Mouse (Mus musculus): ENCODE data around the gene Gm20458. TPM values are rescaled to one million over a fixed set of nuclear protein-coding genes. Genes with fewer than 3 reads are reported as not detected.

Gm20458 gene
- polyA plus RNA-seq, 1 experiment = not detected

DNA sequence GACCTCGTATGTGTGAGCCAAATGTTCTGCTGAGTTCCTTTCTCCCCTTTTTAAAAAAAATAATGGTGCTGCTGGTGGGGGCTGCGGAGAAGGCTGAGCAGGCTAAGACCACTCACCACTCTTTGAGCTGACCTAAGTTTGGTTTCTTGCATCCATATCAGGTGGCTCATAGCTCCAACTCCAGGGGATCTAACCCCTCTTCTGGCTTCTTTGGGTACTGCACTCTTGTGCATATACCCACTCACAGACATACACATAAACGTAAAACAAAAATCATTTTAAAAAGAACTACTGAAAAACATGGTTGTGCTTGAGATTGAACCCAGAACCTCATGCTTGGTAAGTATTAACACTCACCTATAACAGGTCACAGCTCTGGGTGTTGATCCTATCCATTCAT lies 44.2 kb downstream of the Gm20458 start:
- no peak overlapping the region for H3K27ac ChIP-seq (ENCODE audit: control insufficient read depth, insufficient read depth, low read depth, low read length, poor library complexity)
- WGBS = 90% methylated on average over 3 of the region's 3 CpGs
- no peak overlapping the region for H3K4me3 ChIP-seq (replicated peaks; ENCODE audit: control insufficient read depth, low read depth, low read length)
- no peaks in the 10 kb centered on the region for H3K4me1 ChIP-seq (ENCODE audit: control insufficient read depth, insufficient read depth, low read length)
- TF ChIP-seq POLR2A (IDR thresholded peaks at IDR 0.05; ENCODE audit: borderline replicate concordance, control insufficient read depth, low read depth, low read length) (no peak), CTCF (IDR thresholded peaks at IDR 0.05; ENCODE audit: control insufficient read depth, insufficient read depth, low read length) (no peak)

DNA sequence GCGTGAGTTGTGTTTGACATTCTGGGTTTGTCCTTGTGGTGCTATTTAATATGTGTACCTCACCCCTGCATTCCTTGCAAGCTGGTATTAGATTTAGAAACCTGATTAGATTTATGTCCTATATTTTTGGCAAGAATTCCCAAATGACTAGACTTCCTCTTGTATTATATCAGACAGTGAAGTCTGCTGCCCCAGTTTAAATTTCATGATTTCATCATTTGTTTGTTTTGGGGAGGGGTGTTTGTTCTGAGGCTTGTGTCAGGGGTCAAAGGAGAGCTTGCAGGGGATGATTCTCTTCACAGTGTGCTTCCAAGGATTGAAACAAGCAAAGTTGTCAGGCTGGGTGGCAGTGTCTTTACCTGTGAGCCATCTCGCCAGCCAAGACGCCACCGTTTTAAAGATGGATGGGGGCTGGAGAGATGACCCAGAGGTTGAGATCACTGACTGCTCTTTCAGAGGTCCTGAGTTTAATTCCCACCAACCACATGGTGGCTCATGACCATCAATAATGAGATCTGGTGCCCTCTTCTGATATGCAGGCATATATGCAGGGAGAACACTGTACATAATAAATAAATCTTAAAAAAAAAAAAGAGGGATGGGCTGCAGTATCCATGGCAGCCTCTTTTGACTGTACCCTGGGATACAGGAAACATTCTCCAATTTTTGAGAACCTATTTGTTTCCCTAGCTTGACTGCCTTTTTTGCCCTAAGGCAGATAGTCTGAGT lies 45.0 kb downstream of the Gm20458 start:
- Histone ChIP-seq H3K27ac (ENCODE audit: control insufficient read depth, insufficient read depth, low read depth, low read length, poor library complexity) (no peak overlapping the region), H3K4me1 (ENCODE audit: control insufficient read depth, insufficient read depth, low read length) (no peaks in the 10 kb centered on the region), H3K4me3 (replicated peaks; ENCODE audit: control insufficient read depth, low read depth, low read length) (no peak overlapping the region)
- 90% methylated on average over 4 of the region's 4 CpGs for WGBS
- TF ChIP-seq POLR2A (IDR thresholded peaks at IDR 0.05; ENCODE audit: borderline replicate concordance, control insufficient read depth, low read depth, low read length) (no peak), CTCF (IDR thresholded peaks at IDR 0.05; ENCODE audit: control insufficient read depth, insufficient read depth, low read length) (no peak)

- H3K4me3 ChIP-seq (replicated peaks; ENCODE audit: control insufficient read depth, low read depth, low read length) = no peak overlapping the region
- H3K4me1 ChIP-seq (ENCODE audit: control insufficient read depth, insufficient read depth, low read length) = no peaks in the 10 kb centered on the region
- no peak overlapping the region for H3K27ac ChIP-seq (ENCODE audit: control insufficient read depth, insufficient read depth, low read depth, low read length, poor library complexity)
- TF ChIP-seq POLR2A (IDR thresholded peaks at IDR 0.05; ENCODE audit: borderline replicate concordance, control insufficient read depth, low read depth, low read length) = no peak
- TF ChIP-seq CTCF (IDR thresholded peaks at IDR 0.05; ENCODE audit: control insufficient read depth, insufficient read depth, low read length) = no peak
- 90% methylated on average over 19 of the region's 19 CpGs for WGBS
Measured at GRCm38 (mm10) chr2:164507811-164508210, 47.0 kb downstream of the Gm20458 start.

GRCm38 (mm10) chr2:164510621-164511190 lies 49.9 kb downstream of the Gm20458 start:
- Histone ChIP-seq H3K27ac (ENCODE audit: control insufficient read depth, insufficient read depth, low read depth, low read length, poor library complexity) (no peak overlapping the region), H3K4me3 (replicated peaks; ENCODE audit: control insufficient read depth, low read depth, low read length) (no peak overlapping the region), H3K4me1 (ENCODE audit: control insufficient read depth, insufficient read depth, low read length) (no peaks in the 10 kb centered on the region)
- WGBS = 65% methylated on average over 5 of the region's 5 CpGs
- no peak for TF ChIP-seq CTCF (IDR thresholded peaks at IDR 0.05; ENCODE audit: control insufficient read depth, insufficient read depth, low read length)

DNA sequence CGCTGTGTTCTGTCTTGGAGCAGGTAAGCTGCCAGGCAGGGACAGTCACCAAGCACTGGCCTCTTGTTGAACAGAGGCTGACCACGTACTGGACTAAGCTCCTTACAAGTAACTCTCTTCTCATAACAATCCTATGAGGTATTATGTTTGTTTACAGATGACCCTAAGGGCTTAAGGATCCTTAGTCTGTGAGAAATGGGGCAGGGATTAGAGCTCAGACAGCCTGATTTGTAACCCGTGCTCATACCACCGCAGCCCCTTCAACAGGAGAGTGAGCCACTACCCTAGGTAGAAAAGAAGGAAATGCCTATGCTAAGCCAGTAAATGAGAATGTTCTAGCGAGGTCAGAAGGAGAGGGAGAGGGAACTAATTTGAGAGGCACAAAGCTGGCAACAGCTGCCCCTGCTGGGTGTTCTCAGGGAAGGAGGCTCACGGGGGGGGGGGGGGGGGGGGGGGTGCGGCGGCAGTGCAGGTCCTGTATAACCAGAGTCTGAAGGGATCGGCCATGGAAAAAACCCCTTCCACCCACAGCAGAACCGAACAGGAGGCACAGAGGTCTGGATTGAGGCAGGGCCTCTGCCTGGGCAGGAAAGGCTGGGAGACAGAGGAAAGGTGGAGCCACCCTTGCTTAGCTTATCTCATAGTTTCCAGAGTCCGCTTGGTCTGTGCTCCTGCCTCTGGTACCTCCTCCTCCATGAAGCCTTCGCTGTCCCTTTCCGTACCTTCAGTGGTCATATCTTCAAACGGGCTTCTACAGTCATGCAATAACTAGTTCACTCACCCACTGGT lies 51.5 kb downstream of the Gm20458 start:
- no peak for TF ChIP-seq POLR2A (IDR thresholded peaks at IDR 0.05; ENCODE audit: borderline replicate concordance, control insufficient read depth, low read depth, low read length)
- no peak for TF ChIP-seq CTCF (IDR thresholded peaks at IDR 0.05; ENCODE audit: control insufficient read depth, insufficient read depth, low read length)
- H3K4me3 ChIP-seq (replicated peaks; ENCODE audit: control insufficient read depth, low read depth, low read length) = no peak overlapping the region
- no peaks in the 10 kb centered on the region for H3K4me1 ChIP-seq (ENCODE audit: control insufficient read depth, insufficient read depth, low read length)
- WGBS = 52% methylated on average over 13 of the region's 14 CpGs
- no peak overlapping the region for H3K27ac ChIP-seq (ENCODE audit: control insufficient read depth, insufficient read depth, low read depth, low read length, poor library complexity)

DNA sequence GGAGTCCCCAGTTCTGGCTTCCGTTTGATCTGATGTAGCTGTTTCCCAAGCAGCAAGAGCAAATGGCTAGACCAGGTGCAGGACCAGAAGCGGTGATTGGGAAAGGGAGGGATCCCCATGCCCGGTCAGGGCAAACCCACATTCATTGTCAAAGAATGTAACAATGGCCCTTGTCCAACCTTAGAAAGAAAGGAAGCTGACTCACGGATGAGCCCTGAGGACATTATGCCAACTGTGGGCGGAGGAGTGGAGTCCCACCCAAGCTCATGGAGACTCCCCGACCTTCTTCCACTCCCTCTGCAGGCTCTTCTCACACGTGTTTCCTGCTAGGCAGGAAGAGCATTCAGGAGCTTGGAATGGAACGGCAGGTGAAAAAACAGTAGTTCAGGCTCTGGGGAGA lies 52.6 kb downstream of the Gm20458 start:
- Histone ChIP-seq H3K27ac (ENCODE audit: control insufficient read depth, insufficient read depth, low read depth, low read length, poor library complexity) (no peak overlapping the region), H3K4me3 (replicated peaks; ENCODE audit: control insufficient read depth, low read depth, low read length) (no peak overlapping the region), H3K4me1 (ENCODE audit: control insufficient read depth, insufficient read depth, low read length) (no peaks in the 10 kb centered on the region)
- 70% methylated on average over 8 of the region's 8 CpGs for WGBS
- TF ChIP-seq POLR2A (IDR thresholded peaks at IDR 0.05; ENCODE audit: borderline replicate concordance, control insufficient read depth, low read depth, low read length) (no peak), CTCF (IDR thresholded peaks at IDR 0.05; ENCODE audit: control insufficient read depth, insufficient read depth, low read length) (no peak)

DNA sequence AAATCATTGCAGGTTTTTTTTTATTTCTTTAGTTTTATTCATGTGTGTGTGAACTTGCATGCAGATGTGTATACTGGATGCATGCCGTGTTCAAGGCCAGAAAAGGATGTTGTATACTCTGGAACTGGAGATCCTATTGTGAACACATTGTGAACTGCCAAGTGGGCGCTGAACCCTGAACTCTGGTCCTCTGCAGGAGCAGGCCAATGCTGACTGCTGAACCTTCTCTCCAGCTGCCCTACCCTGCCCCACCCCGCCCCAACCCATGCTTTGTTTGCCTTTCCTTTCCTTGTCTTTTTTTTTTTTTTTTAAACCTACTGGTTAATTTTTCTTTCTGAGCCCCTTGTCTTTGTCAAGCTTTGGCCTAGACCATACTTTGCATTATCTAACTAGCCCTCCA lies 54.1 kb downstream of the Gm20458 start:
- Histone ChIP-seq H3K4me1 (ENCODE audit: control insufficient read depth, insufficient read depth, low read length) (no peaks in the 10 kb centered on the region), H3K27ac (ENCODE audit: control insufficient read depth, insufficient read depth, low read depth, low read length, poor library complexity) (no peak overlapping the region)
- WGBS = 85% methylated on average over 3 of the region's 3 CpGs

GRCm38 (mm10) chr2:164515897-164516296 lies 55.1 kb downstream of the Gm20458 start:
- no peak for TF ChIP-seq POLR2A (IDR thresholded peaks at IDR 0.05; ENCODE audit: borderline replicate concordance, control insufficient read depth, low read depth, low read length)
- no peak for TF ChIP-seq CTCF (IDR thresholded peaks at IDR 0.05; ENCODE audit: control insufficient read depth, insufficient read depth, low read length)
- WGBS = 82% methylated on average over 9 of the region's 9 CpGs

More for the DNA sequence above, 54.1 kb downstream of the Gm20458 start:
- TF ChIP-seq POLR2A (IDR thresholded peaks at IDR 0.05; ENCODE audit: borderline replicate concordance, control insufficient read depth, low read depth, low read length) (no peak), CTCF (IDR thresholded peaks at IDR 0.05; ENCODE audit: control insufficient read depth, insufficient read depth, low read length) (no peak)
- no peak overlapping the region for H3K4me3 ChIP-seq (replicated peaks; ENCODE audit: control insufficient read depth, low read depth, low read length)

More at GRCm38 (mm10) chr2:164515897-164516296, 55.1 kb downstream of the Gm20458 start:
- Histone ChIP-seq H3K4me1 (ENCODE audit: control insufficient read depth, insufficient read depth, low read length) (peaks cover 3% of the 10 kb centered on the region; the same call in 1 of the 2 replicates), H3K27ac (ENCODE audit: control insufficient read depth, insufficient read depth, low read depth, low read length, poor library complexity) (no peak overlapping the region), H3K4me3 (replicated peaks; ENCODE audit: control insufficient read depth, low read depth, low read length) (no peak overlapping the region)
